Mouse (Mus musculus): ENCODE measurements around the gene Nrg4.

The Nrg4 gene

GRCm38 (mm10) chr9:55326515-55327233, at the start of gene Nrg4, which contains the start of gene Tmem266:
Gene Nrg4, minus strand, starts transcription at chr9:55326844.
Gene Tmem266, plus strand, starts transcription at chr9:55326913.
- DNase-seq (ENCODE audit: low read depth) = no peak

DNA sequence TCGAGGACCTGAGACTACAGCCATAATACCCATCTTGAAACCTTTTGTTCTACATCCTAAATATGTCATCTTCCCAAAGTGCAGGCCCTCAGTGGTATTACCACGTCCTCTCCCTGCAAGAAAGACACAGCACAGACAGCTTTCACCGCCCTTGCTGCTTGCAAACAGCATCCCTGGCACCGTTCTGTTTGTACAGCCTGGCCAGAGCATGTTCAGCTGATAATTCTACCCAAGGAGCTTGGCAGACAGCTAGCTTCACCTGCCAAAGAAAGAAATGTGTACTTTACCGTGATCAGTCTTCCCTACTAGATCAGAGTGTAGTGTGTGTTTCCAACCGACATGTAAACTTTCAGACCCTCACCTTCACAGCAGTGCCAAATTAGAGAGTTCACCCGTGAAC, 45.3 kb upstream of the Nrg4 start:
- DNase-seq (ENCODE audit: low read depth) = no peak

DNA sequence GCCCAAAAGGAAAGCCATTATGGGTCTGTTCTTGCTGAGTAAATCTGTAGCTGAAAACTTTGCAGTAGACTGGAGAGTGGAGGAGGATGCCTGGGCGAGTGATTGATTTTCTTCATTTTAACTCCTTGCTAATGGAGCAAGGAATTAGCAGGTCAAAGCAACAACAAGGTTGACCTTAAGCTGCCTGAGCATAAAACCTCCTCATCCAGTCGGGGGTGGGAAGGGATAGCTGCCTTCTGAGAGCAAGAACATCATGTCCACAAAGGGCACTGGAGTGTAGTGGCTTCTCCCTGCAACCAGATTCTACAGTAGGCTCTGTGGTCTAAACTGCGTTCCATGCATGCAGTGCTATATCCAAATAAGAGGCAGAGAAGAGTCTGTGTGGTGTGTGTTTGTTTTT, 41.4 kb upstream of the Nrg4 start:
- DNase-seq (ENCODE audit: low read depth) = no peak

- DNase-seq (ENCODE audit: low read depth) = no peak
Observed at GRCm38 (mm10) chr9:55363707-55364106, 37.1 kb upstream of the Nrg4 start.

DNA sequence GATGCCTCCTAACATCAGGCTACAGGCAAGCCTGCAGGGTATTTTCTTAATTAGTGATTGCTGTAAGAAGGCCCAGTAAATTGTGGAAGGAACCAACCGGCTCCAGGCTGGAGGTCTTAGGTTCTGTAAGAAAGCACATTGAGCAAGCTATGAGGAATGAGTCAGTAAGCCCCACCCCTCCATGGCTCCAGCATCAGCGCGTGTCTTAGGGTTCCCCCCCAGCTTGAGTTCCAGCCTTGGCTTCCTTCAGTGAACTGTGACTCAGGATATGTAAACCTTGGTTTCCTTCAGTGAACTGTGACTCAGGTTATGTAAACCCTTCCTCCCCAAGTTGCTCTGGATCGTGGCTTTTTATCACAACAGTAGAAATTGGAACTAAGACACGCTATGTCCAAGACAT, 35.3 kb upstream of the Nrg4 start:
- peak; percentile 94 for DNase-seq (ENCODE audit: low read depth)

- DNase-seq (ENCODE audit: low read depth) = peak; percentile 26
Observed at GRCm38 (mm10) chr9:55360861-55361260, 34.2 kb upstream of the Nrg4 start.

GRCm38 (mm10) chr9:55360372-55360771, 33.7 kb upstream of the Nrg4 start:
- DNase-seq (ENCODE audit: low read depth) = no peak

GRCm38 (mm10) chr9:55357164-55357563, 30.5 kb upstream of the Nrg4 start:
- DNase-seq (ENCODE audit: low read depth) = no peak

DNA sequence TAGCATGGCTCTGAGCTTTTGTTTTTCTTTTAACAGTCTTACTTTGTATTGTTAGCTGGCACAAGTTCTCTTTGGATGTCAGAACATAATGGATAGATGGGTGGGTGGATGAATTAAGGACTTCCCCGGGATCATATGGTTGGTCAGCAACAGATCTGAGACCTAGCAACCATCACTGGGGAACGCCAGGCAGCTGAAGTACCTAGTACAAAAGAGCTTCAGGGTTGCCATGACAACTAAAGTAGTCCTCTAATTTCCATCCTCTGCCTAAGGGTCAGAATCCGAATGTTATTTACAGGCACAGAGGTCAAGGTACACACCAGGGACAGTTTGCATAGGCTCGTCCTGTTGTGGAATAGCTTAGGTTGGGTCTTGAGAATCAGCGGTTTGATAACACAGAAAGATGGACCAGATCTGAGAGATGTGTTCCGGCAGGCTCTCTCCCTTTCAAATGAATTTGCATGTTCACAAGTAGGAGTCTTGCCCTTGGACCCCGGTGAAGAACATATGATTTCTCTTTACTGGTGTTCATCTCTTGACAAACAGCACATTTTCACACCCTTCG, 28.7 kb upstream of the Nrg4 start:
- no peak for DNase-seq (ENCODE audit: low read depth)

- no peak for DNase-seq (ENCODE audit: low read depth)
Observed at GRCm38 (mm10) chr9:55354686-55355085, 28.0 kb upstream of the Nrg4 start.

DNA sequence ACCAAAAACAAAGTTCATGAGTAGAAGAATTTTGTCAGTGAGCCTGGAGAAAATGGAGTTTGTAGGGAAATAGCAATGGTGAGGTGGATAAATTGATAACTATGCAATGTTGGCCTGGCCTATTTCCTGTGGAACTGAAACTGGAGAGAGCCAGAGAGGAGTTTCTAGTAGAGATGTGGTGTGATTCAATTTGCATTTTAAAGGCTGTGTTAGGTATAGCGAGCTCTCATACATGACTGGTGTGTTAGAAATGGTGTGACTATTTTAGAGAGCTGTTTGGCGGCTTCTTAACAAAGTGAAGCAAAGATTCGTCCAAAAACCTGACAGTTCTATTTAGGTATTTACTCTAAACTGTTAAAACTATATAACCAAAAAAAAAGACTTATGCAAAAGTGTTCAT, 22.0 kb upstream of the Nrg4 start:
- DNase-seq (ENCODE audit: low read depth) = no peak

DNA sequence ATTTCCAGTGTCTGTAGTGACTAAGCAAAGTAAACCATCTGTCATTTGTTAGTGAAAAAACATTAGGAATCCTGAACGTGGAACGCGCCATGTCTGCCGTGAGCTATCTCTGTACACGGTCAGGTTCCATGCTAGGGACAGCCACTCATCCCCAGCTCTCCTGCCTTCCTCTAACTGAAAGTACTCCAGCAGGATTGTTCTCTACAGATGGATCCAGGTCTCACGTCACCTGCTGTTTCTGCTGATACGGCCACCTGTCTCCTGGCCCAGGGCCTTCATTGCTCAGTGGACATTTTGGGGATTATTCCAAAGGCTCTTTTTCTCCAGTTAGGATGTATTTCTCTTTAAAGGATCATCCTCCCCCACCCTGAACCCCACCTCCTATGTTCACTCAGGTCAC, 18.7 kb upstream of the Nrg4 start:
- DNase-seq (ENCODE audit: low read depth) = no peak

DNA sequence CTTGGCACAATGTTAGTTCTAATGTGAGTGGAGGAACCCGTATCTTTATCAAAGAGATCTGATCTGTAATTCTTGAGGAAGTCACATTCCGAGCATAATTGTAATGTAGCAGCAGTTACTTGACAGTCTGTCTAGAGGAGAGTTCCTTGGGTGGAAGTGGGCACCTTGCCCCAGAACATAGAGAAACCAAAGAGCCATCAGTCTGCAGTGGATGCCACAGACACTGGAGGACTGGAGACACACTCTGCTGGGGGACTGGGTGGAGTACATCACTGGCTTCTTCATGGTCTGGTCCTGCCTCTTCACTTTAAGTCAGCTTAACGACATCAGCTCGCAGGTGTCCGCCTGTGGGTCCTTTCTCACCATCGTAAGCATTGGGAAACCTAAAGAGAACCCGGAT, 17.5 kb upstream of the Nrg4 start:
- no peak for DNase-seq (ENCODE audit: low read depth)

- no peak for DNase-seq (ENCODE audit: low read depth)
Observed at GRCm38 (mm10) chr9:55332949-55333348, 6.3 kb upstream of the Nrg4 start.

DNA sequence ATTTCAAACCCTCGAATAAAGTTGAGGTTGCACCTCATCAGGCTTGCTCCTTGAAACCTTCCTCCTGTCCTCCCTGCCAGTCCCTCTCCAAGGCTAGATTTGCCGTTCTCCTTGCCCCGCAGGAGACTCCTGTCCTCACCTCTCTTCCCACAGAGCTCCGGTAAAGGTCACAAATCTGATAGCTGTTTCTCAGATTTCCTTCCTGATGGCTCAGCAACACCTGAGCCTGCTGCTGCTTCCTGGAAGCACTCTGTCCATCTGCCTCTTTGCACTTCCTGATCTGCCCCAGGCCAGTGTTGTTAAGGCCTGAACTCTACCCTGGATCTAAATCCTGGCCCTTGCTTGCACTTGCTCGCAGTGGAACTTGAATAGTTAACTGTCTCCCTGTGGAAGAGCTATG, 5.8 kb upstream of the Nrg4 start:
- DNase-seq (ENCODE audit: low read depth) = no peak

DNA sequence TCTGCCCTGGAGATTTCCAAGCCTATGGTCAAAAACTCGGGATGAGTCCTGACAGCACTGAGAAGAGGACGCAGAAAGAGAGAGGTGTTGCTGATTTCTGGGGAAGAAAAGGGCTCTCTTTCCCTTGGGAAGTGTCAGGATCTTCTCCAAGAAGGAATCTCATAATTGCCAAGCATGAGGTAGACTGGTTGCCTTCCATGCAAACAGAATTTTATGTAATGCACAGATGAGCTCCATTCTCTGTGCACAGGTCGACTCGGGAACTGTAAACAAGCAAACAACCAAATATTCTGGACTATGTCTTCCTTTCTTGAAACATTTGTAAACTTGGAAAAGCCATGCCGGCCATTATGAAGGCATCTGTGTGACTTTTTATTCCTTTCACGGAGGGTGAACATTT, 2.8 kb upstream of the Nrg4 start:
- DNase-seq (ENCODE audit: low read depth) = no peak

DNA sequence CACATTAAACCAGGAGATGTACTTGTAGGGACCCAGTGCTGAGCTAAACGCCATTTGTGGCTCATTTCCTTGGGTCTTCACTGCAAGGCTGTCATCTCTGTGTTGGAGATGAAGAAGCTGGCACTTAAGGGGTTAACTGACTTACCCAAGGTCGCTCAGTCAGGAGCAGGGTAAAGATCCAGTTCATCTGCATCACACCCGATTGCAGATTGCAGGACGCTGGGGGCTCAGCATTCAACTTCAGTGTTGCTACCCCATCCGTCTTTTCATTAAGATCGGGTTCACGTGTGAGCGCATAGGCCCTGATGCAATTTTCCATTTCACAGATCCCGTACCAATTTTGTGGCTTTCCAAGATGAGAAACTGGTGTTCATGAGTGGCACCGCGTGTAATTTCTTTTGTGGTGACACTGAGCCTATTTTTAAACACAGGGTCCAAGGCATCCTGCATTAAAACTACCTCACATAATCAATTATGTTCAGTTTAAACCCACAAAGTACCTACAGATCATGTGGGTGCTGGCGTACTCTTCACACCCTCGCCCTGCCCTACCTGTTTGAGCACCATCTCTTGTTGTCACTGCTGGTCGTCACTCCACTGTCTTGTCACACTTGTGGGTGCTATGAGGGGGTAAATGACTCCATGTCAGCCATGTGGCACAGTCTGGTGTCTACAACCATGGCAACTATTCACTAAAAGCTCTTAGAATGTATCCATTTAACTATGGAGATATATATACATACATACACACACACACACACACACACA, 1.7 kb upstream of the Nrg4 start:
- no peak for DNase-seq (ENCODE audit: low read depth)

DNA sequence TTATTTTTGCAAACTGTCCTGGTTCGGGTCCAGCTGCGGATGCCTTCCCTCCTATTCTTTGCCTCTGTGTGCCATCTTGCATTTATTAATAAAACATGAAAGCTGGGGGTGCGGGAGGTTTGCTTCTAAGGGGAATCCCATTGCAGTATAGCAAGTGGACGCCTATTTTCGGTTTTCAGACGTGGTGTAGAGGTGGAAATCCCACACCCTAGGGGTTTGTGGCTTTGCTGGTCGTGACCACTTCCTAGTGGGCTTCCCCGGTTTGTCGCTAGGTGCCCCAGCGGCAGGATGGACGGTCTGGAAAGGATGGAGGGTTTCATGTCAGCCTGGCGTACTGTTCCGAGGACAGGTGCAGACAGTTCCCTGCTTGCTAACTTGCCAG, 581 bp upstream of the Nrg4 start:
- no peak for DNase-seq (ENCODE audit: low read depth)

DNA sequence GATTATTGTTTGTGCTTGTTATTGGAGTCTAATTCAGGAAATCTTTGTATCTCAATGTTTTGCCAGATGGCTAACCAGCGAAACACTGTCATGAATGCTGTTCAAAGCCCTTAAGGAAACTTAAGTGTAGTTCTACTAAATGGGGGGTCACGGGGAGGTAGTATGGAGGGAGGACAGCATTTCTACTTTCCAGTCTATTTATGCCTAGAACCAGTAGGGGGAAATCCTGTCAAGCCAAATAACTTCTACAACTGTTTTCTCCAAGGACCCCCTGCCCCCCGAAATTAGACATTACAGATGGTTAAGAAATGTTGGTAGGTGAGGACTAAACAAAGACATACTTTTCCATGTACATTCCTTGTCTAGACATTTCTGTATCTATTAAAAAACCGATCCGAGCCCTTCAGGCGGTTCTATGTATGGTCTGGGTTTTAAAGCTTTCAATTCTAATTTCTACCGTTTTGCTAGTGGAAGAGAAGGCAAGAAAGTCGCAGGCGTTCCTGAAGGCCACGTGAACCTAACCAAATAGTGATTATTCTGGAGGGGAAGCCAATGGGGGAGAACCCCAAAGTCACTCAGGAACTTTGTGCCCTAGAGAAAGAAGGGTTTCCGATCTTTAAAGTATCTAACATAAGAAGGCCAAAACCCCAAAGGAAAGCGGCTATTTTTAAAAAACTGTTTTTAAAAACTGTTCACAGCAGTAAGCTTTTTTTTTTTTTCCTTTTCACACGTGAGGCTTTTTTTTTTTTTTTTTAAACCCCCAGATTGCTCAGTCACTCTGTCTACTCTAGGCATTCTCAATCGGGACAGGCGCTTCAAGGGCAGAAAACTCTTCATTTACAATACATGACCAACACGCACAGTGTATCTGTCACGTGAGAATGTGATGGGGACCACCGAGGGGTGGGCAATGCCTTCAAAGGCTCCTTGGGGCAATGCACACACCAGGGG, 805 bp downstream of the Nrg4 start:
- DNase-seq (ENCODE audit: low read depth) = no peak

DNA sequence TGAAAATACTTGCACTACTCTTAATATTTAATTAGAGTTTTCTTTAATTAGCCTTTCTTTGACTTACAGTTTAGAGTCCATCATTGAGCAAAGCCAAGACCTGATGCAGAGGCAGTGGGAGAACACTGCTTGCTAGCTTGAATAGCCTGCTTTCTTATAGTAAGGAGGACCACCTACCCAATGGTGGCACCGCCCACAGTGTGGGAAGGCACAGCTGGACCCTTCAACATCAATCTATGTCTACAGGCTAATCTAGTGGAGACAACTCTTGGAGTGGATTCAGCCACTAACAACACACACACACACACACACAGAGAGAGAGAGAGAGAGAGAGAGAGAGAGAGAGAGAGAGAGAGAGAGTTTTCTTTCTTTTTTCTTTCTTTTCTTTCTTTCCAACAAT, 1.6 kb downstream of the Nrg4 start:
- no peak for DNase-seq (ENCODE audit: low read depth)

GRCm38 (mm10) chr9:55324516-55324915, 2.1 kb downstream of the Nrg4 start:
- no peak for DNase-seq (ENCODE audit: low read depth)

DNA sequence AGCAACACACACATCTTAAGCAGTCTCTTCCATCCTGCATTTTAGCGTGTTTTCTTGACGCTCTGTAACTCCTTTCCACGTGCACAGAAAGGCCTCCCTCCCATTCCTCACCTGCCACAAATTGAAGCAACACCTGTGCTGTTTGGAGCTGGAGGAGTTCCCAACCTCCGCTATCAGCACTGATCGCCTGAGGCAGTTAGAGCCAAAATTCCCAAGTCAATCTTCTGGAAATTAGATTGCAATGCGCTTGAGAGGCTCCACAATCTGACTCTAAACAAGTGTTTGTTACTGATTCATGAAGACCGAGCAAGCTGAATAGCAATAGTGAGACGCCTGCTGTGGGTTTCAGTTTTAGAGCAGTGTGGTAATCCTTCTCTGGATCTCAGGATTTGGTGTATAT, 2.6 kb downstream of the Nrg4 start:
- DNase-seq (ENCODE audit: low read depth) = no peak

Measured in fibroblast of lung, adult 2 months (primary cell).